Mouse (Mus musculus): Measurements from ENCODE around the gene Pitpnb.

Gene Pitpnb

GRCm38 (mm10) chr5:111344721-111345400 lies 14.3 kb downstream of the Pitpnb start:
- no peak for DNase-seq (ENCODE audit: low spot score in 2 of 2)

GRCm38 (mm10) chr5:111356811-111357617 lies 26.5 kb downstream of the Pitpnb start:
- DNase-seq (ENCODE audit: low spot score in 2 of 2), result no peak

- no peak for DNase-seq (ENCODE audit: low spot score in 2 of 2)
Observed at GRCm38 (mm10) chr5:111360546-111360945, 30.0 kb downstream of the Pitpnb start.

- DNase-seq (ENCODE audit: low spot score in 2 of 2), result no peak
Observed at GRCm38 (mm10) chr5:111361058-111361457, 30.5 kb downstream of the Pitpnb start.

- no peak for DNase-seq (ENCODE audit: low spot score in 2 of 2)
Observed at GRCm38 (mm10) chr5:111361846-111362245, 31.3 kb downstream of the Pitpnb start.

GRCm38 (mm10) chr5:111363446-111364062 lies 33.0 kb downstream of the Pitpnb start:
- no peak for DNase-seq (ENCODE audit: low spot score in 2 of 2)

- peak in 1 of 2 experiments; percentile 45 for DNase-seq (ENCODE audit: low spot score in 2 of 2)
Observed at GRCm38 (mm10) chr5:111364533-111364932, 34.0 kb downstream of the Pitpnb start.

GRCm38 (mm10) chr5:111366140-111366539 lies 35.6 kb downstream of the Pitpnb start:
- DNase-seq (ENCODE audit: low spot score in 2 of 2), result no peak

GRCm38 (mm10) chr5:111367937-111368517 lies 37.5 kb downstream of the Pitpnb start:
- DNase-seq (ENCODE audit: low spot score in 2 of 2), result no peak

- peak; percentile 15 to 17 for DNase-seq (ENCODE audit: low spot score in 2 of 2)
Observed at GRCm38 (mm10) chr5:111368576-111368975, 38.0 kb downstream of the Pitpnb start.

- DNase-seq (ENCODE audit: low spot score in 2 of 2), result no peak
Observed at GRCm38 (mm10) chr5:111375616-111376015, 45.1 kb downstream of the Pitpnb start.

GRCm38 (mm10) chr5:111376276-111377020 lies 45.9 kb downstream of the Pitpnb start:
- no peak for DNase-seq (ENCODE audit: low spot score in 2 of 2)

- DNase-seq (ENCODE audit: low spot score in 2 of 2), result peak in 1 of 2 experiments; percentile 27
Observed at GRCm38 (mm10) chr5:111378126-111378993, 47.8 kb downstream of the Pitpnb start.

- no peak for DNase-seq (ENCODE audit: low spot score in 2 of 2)
Observed at GRCm38 (mm10) chr5:111383335-111383734, 52.8 kb downstream of the Pitpnb start.

- DNase-seq (ENCODE audit: low spot score in 2 of 2), result no peak
Observed at GRCm38 (mm10) chr5:111390911-111391310, 60.3 kb downstream of the Pitpnb start.

- DNase-seq (ENCODE audit: low spot score in 2 of 2), result no peak
Observed at GRCm38 (mm10) chr5:111391485-111391884, 60.9 kb downstream of the Pitpnb start.

GRCm38 (mm10) chr5:111393346-111394197 lies 63.0 kb downstream of the Pitpnb start:
- DNase-seq (ENCODE audit: low spot score in 2 of 2), result no peak

- no peak for DNase-seq (ENCODE audit: low spot score in 2 of 2)
Observed at GRCm38 (mm10) chr5:111394198-111395053, 63.9 kb downstream of the Pitpnb start.

- no peak for DNase-seq (ENCODE audit: low spot score in 2 of 2)
Observed at GRCm38 (mm10) chr5:111395771-111396170, 65.2 kb downstream of the Pitpnb start.
